Mouse (Mus musculus) bone marrow, adult 2 months (tissue): ENCODE data around the gene Gpm6b.

Experiments used
- CTCF ChIP-seq: fragments of 200-500 bp; IDR thresholded peaks from 2 replicates; pipeline ENCODE4 v1.5.1; 2011; ENCODE audit warnings: low read length, control low read depth; ENCODE audit not compliant: control insufficient read depth, insufficient read depth
- POLR2A ChIP-seq: fragments of 200-500 bp; IDR thresholded peaks from 2 replicates; pipeline ENCODE4 v1.6.1; 2011; ENCODE audit warnings: low read depth, mild to moderate bottlenecking, control low read depth, low read length, borderline replicate concordance; ENCODE audit not compliant: control insufficient read depth

DNA sequence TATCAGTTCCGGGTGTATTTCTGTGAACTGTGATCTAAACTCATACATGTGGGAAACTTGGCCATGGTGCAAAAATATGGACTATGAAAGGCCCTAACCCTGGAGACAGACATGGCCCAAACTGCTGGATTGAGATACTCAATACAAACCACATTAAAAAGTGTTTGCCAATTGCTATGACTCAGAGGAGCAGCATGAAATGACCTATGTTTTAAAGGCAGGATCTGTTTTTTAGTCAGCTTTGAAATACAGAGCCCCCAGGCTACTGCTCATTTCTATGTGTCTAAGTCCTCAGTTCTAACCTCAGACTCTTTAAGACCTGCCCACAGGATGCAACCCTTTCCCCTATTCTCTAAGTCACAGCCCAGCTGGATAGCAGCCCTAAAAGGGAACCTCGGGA, 2.6 kb upstream of the Gpm6b start:
- TF ChIP-seq CTCF = no peak
- TF ChIP-seq POLR2A = no peak
